Mouse (Mus musculus) liver, embryonic 12.5 days (tissue): ENCODE results near the gene Mrnip. TPM values are rescaled to one million over a fixed set of nuclear protein-coding genes. Genes with fewer than 3 reads are reported as not detected.

Experiments
- ATAC-seq: fragments of 200-750 bp; cut with Nextera tagmentation; 2 replicates; pipeline ENCODE4 v1.8.0; 2017; ENCODE audit warnings: moderate number of reproducible peaks, mild to moderate bottlenecking, moderate library complexity
- H3K27ac ChIP-seq: fragments of 300-500 bp; sonication (generic); 2 replicates; pipeline ENCODE4 v1.5.1; 2016; ENCODE audit warnings: mild to moderate bottlenecking
- H3K27me3 ChIP-seq: fragments of 300-500 bp; sonication (generic); replicated peaks from 2 replicates; pipeline ENCODE4 v1.6.1; 2016; ENCODE audit warnings: mild to moderate bottlenecking, moderate library complexity
- H3K36me3 ChIP-seq: fragments of 300-500 bp; sonication (generic); 2 replicates; pipeline ENCODE4 v1.6.1; 2016; ENCODE audit warnings: mild to moderate bottlenecking, moderate library complexity
- H3K4me1 ChIP-seq: fragments of 300-500 bp; sonication (generic); 2 replicates; pipeline ENCODE4 v1.6.1; 2016
- H3K4me2 ChIP-seq: fragments of 300-500 bp; sonication (generic); 2 replicates; pipeline ENCODE4 v1.6.1; 2016; ENCODE audit warnings: mild to moderate bottlenecking, moderate library complexity
- H3K4me3 ChIP-seq: fragments of 300-500 bp; sonication (generic); 2 replicates; pipeline ENCODE4 v1.5.1; 2016; ENCODE audit warnings: mild to moderate bottlenecking, moderate library complexity
- H3K9ac ChIP-seq: fragments of 300-500 bp; sonication (generic); 2 replicates; pipeline ENCODE4 v1.6.1; 2016; ENCODE audit warnings: mild to moderate bottlenecking, moderate library complexity
- H3K9me3 ChIP-seq: fragments of 300-500 bp; sonication (generic); replicated peaks from 2 replicates; pipeline ENCODE4 v1.6.1; 2016; ENCODE audit warnings: mild to moderate bottlenecking, moderate library complexity
- WGBS: fragments of 180-500 bp; shearing (Covaris S2); methylation state at CpG from one replicate; pipeline ENCODE4 v1.1.7; 2016; ENCODE audit not compliant: insufficient replicate concordance; 5-methylcytosine and 5-hydroxymethylcytosine counted together
- polyA plus RNA-seq: library from polyadenylated mRNA; unstranded; fragments of >200 nt; fragmentation: Nextera tagmentation; extraction: Ambion mirVana; gene quantifications from 2 replicates; pipeline ENCODE4 v1.2.1, GENCODE M21; 2016

Mrnip gene
- polyA plus RNA-seq, 1 experiment from 2014 or later = 8.6 TPM

GRCm38 (mm10) chr11:50222559-50223276 lies 48.5 kb downstream of the Mrnip start:
- peak overlapping the region; percentile 98; the same call in 1 of the 2 replicates for H3K27ac ChIP-seq
- H3K27me3 ChIP-seq = no peaks in the 10 kb centered on the region
- ATAC-seq = no peak
- 59% methylated on average over 7 of the region's 7 CpGs for WGBS
- peak overlapping the region; percentile 86 for H3K4me2 ChIP-seq
- H3K4me1 ChIP-seq = peaks cover 63% of the 10 kb centered on the region
- peaks cover 14% of the 10 kb centered on the region for H3K36me3 ChIP-seq
- peak overlapping the region; percentile 98; the same call in 1 of the 2 replicates for H3K9ac ChIP-seq
- H3K4me3 ChIP-seq = peak overlapping the region; percentile 91
- no peaks in the 10 kb centered on the region for H3K9me3 ChIP-seq

GRCm38 (mm10) chr11:50223783-50224662 lies 49.8 kb downstream of the Mrnip start:
- ATAC-seq = no peak
- H3K4me3 ChIP-seq = peak overlapping the region; percentile 91
- H3K9me3 ChIP-seq = no peaks in the 10 kb centered on the region
- H3K36me3 ChIP-seq = peaks cover 21% of the 10 kb centered on the region
- H3K9ac ChIP-seq = peak overlapping the region; percentile 98
- peak overlapping the region; percentile 98 for H3K27ac ChIP-seq
- H3K4me1 ChIP-seq = peaks cover 63% of the 10 kb centered on the region
- 4% methylated on average over 17 of the region's 17 CpGs for WGBS
- H3K4me2 ChIP-seq = peak overlapping the region; percentile 86
- H3K27me3 ChIP-seq = no peaks in the 10 kb centered on the region

GRCm38 (mm10) chr11:50224671-50225530 lies 50.7 kb downstream of the Mrnip start:
- H3K4me1 ChIP-seq = peaks cover 63% of the 10 kb centered on the region
- peak; percentile 95 for ATAC-seq
- WGBS = under 1% methylated on average over 70 of the region's 70 CpGs

GRCm38 (mm10) chr11:50225611-50226378 lies 51.6 kb downstream of the Mrnip start:
- Histone ChIP-seq H3K27me3 (no peaks in the 10 kb centered on the region), H3K4me3 (peak overlapping the region; percentile 91), H3K36me3 (peaks cover 25% of the 10 kb centered on the region), H3K4me1 (peaks cover 67% of the 10 kb centered on the region), H3K9ac (peak overlapping the region; percentile 98), H3K9me3 (no peaks in the 10 kb centered on the region), H3K4me2 (peak overlapping the region; percentile 86), H3K27ac (peak overlapping the region; percentile 98)
- ATAC-seq = peak; percentile 7
- 1% methylated on average over 34 of the region's 34 CpGs for WGBS

More at GRCm38 (mm10) chr11:50224671-50225530, 50.7 kb downstream of the Mrnip start:
- Histone ChIP-seq H3K36me3 (peaks cover 17% of the 10 kb centered on the region), H3K27ac (peak overlapping the region; percentile 98), H3K27me3 (no peaks in the 10 kb centered on the region), H3K9ac (peak overlapping the region; percentile 98), H3K4me3 (peak overlapping the region; percentile 91), H3K4me2 (peak overlapping the region; percentile 86), H3K9me3 (no peaks in the 10 kb centered on the region)

GRCm38 (mm10) chr11:50226406-50226805 lies 52.2 kb downstream of the Mrnip start:
- H3K27ac ChIP-seq = peak overlapping the region; percentile 98
- no peaks in the 10 kb centered on the region for H3K9me3 ChIP-seq
- ATAC-seq = no peak
- H3K36me3 ChIP-seq = peaks cover 29% of the 10 kb centered on the region
- H3K4me1 ChIP-seq = peaks cover 73% of the 10 kb centered on the region
- H3K4me2 ChIP-seq = peak overlapping the region; percentile 86
- H3K4me3 ChIP-seq = peak overlapping the region; percentile 91
- WGBS = 12% methylated on average over 2 of the region's 2 CpGs
- H3K27me3 ChIP-seq = no peaks in the 10 kb centered on the region
- H3K9ac ChIP-seq = peak overlapping the region; percentile 98

GRCm38 (mm10) chr11:50227226-50227625 lies 53.0 kb downstream of the Mrnip start:
- Histone ChIP-seq H3K9me3 (no peaks in the 10 kb centered on the region), H3K4me2 (peak overlapping the region; percentile 86), H3K36me3 (peaks cover 33% of the 10 kb centered on the region), H3K27ac (peak overlapping the region; percentile 98), H3K4me3 (peak overlapping the region; percentile 91), H3K9ac (peak overlapping the region; percentile 98), H3K4me1 (peaks cover 77% of the 10 kb centered on the region), H3K27me3 (no peaks in the 10 kb centered on the region)
- ATAC-seq = no peak
- 68% methylated on average over 3 of the region's 3 CpGs for WGBS

GRCm38 (mm10) chr11:50227736-50228135 lies 53.5 kb downstream of the Mrnip start:
- H3K27me3 ChIP-seq = no peaks in the 10 kb centered on the region
- no peak for ATAC-seq
- H3K27ac ChIP-seq = peak overlapping the region; percentile 98
- H3K9ac ChIP-seq = 0 out of 2 replicates have a peak overlapping the region, but pooled peaks have one; percentile 12
- peaks cover 38% of the 10 kb centered on the region for H3K36me3 ChIP-seq
- H3K4me2 ChIP-seq = peak overlapping the region; percentile 86
- 79% methylated on average over 4 of the region's 4 CpGs for WGBS
- H3K9me3 ChIP-seq = no peaks in the 10 kb centered on the region
- H3K4me3 ChIP-seq = no peak overlapping the region
- H3K4me1 ChIP-seq = peaks cover 72% of the 10 kb centered on the region

GRCm38 (mm10) chr11:50228772-50229171 lies 54.5 kb downstream of the Mrnip start:
- ATAC-seq = no peak
- Histone ChIP-seq H3K4me2 (no peak overlapping the region), H3K4me1 (peaks cover 62% of the 10 kb centered on the region), H3K27me3 (no peaks in the 10 kb centered on the region), H3K9me3 (no peaks in the 10 kb centered on the region), H3K4me3 (no peak overlapping the region), H3K36me3 (peaks cover 49% of the 10 kb centered on the region), H3K27ac (peak overlapping the region; percentile 0; the same call in 1 of the 2 replicates), H3K9ac (0 out of 2 replicates have a peak overlapping the region, but pooled peaks have one; percentile 3)
- whole genome bisulfite sequencing = 57% methylated on average over 3 of the region's 3 CpGs

- Histone ChIP-seq H3K27me3 (no peaks in the 10 kb centered on the region), H3K4me1 (peaks cover 57% of the 10 kb centered on the region), H3K27ac (no peak overlapping the region; the same call in 1 of the 2 replicates), H3K9ac (no peak overlapping the region), H3K4me3 (no peak overlapping the region), H3K9me3 (no peaks in the 10 kb centered on the region), H3K4me2 (no peak overlapping the region), H3K36me3 (peaks cover 55% of the 10 kb centered on the region)
- ATAC-seq = no peak
- 60% methylated on average over 7 of the region's 7 CpGs for WGBS
Measured at GRCm38 (mm10) chr11:50229252-50229910, 55.1 kb downstream of the Mrnip start.

- Histone ChIP-seq H3K9me3 (no peaks in the 10 kb centered on the region), H3K4me1 (peaks cover 60% of the 10 kb centered on the region), H3K4me2 (peak overlapping the region; percentile 45), H3K27ac (no peak overlapping the region), H3K27me3 (no peaks in the 10 kb centered on the region), H3K9ac (0 out of 2 replicates have a peak overlapping the region, but pooled peaks have one; percentile 20), H3K4me3 (peak overlapping the region; percentile 10; the same call in 1 of the 2 replicates), H3K36me3 (peaks cover 68% of the 10 kb centered on the region)
- WGBS = 69% methylated on average over 45 of the region's 45 CpGs
- ATAC-seq = no peak
Measured at GRCm38 (mm10) chr11:50230481-50231304, 56.4 kb downstream of the Mrnip start.
